Mouse (Mus musculus): ENCODE results near the gene Tsen2.

GRCm38 (mm10) chr6:115500234-115500633, 44.2 kb upstream of the Tsen2 start:
- no peak for TF ChIP-seq CTCF (IDR thresholded peaks at IDR 0.05; ENCODE audit: control insufficient read depth, insufficient read depth, insufficient replicate concordance, low read depth, low read length)
- TF ChIP-seq POLR2A (IDR thresholded peaks at IDR 0.05; ENCODE audit: control insufficient read depth, low read depth, low read length): no peak

Measured in testis, adult 2 months (tissue).